Mouse (Mus musculus) CD4-positive naive resting alpha-beta T cell, adult 76 days (primary cell): ENCODE results near the gene Rtcb. TPM values are rescaled to one million over a fixed set of nuclear protein-coding genes. Genes with fewer than 3 reads are reported as not detected.

Source experiments
- total RNA-seq: library from RNA; stranded (reverse); gene quantifications from one replicate; pipeline ENCODE4 v1.2.4, GENCODE M21; 2023

The Rtcb gene
- total RNA-seq: 87.1 TPM

GRCm38 (mm10) chr10:85957464-85957950 lies at the start of gene Rtcb:
Rtcb (minus strand) TSS chr10:85957823.

GRCm38 (mm10) chr10:85927676-85928445 lies 29.8 kb downstream of the Rtcb start, which contains the start of gene Ascl4:
Ascl4 (plus strand) TSS chr10:85927681.

GRCm38 (mm10) chr10:85916498-85917309 lies 40.9 kb downstream of the Rtcb start, which contains the start of gene Prdm4:
Prdm4 (minus strand) TSS chr10:85917142.

Other genes with a start within 250 kb of the Rtcb start
- gene Pwp1, start 128.3 kb downstream of the Rtcb start, total RNA-seq: 27.8 TPM
- 58.0 TPM for gene Prdm4, start 40.7 kb downstream of the Rtcb start, total RNA-seq
- gene Ascl4, start 30.1 kb downstream of the Rtcb start, total RNA-seq: 1.2 TPM
- not detected for gene Bpifc, start 54.1 kb upstream of the Rtcb start, total RNA-seq
- gene Fbxo7, start 64.1 kb upstream of the Rtcb start, total RNA-seq: 64.3 TPM